Mouse (Mus musculus): Measurements from ENCODE around the gene Gpm6b. TPM values are rescaled to one million over a fixed set of nuclear protein-coding genes. Genes with fewer than 3 reads are reported as not detected.

Gene Gpm6b
- polyA plus RNA-seq, 1 experiment = 495 TPM

DNA sequence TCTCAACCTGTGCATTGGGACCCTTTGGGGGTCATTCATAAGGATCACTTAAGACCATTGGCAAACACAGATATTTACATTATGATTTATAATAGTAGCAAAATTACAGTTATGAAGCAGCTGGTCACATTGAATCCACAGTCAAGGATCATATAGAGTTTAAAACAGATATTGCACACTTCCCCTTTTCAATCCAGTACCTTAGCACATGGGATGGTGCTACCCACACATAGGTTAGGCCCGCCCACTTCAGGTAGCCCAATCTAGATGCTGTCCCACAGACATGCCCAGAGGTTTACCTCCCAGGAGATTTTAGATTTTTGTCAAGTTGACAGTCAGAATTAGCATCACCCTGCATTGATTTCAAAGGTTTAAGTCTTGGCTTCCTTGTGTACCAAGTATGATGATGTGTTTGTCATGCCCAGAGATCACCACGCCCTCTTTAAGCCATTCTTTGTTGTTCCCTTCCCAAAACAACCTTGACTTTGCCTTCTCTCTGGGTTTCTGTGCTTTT is 121.3 kb downstream of the Gpm6b start:
- no peak overlapping the region for H3K4me3 ChIP-seq (replicated peaks; ENCODE audit: insufficient read depth, low read depth, low read length)
- no peak for DNase-seq
- H3K27me3 ChIP-seq (ENCODE audit: control insufficient read depth, insufficient read depth, low read length) = no peaks in the 10 kb centered on the region
- peaks cover 14% of the 10 kb centered on the region for H3K4me1 ChIP-seq (ENCODE audit: control insufficient read depth, insufficient read depth, low read length)
- WGBS = 98% methylated on average over 2 of the region's 2 CpGs
- no peak for TF ChIP-seq CTCF (IDR thresholded peaks at IDR 0.05; ENCODE audit: borderline replicate concordance, insufficient read depth, low read depth, low read length)
- no peak for TF ChIP-seq POLR2A (IDR thresholded peaks at IDR 0.05; ENCODE audit: borderline replicate concordance, insufficient read depth, low read length)
- H3K27ac ChIP-seq (ENCODE audit: insufficient read depth, low read length) = no peak overlapping the region

- Histone ChIP-seq H3K27me3 (ENCODE audit: control insufficient read depth, insufficient read depth, low read length) (no peaks in the 10 kb centered on the region), H3K4me3 (replicated peaks; ENCODE audit: insufficient read depth, low read depth, low read length) (no peak overlapping the region), H3K27ac (ENCODE audit: insufficient read depth, low read length) (no peak overlapping the region), H3K4me1 (ENCODE audit: control insufficient read depth, insufficient read depth, low read length) (peaks cover 12% of the 10 kb centered on the region; the same call in 1 of the 2 replicates)
- TF ChIP-seq POLR2A (IDR thresholded peaks at IDR 0.05; ENCODE audit: borderline replicate concordance, insufficient read depth, low read length) (no peak), CTCF (IDR thresholded peaks at IDR 0.05; ENCODE audit: borderline replicate concordance, insufficient read depth, low read depth, low read length) (no peak)
- DNase-seq = no peak
- WGBS = 75% methylated on average over 4 of the region's 4 CpGs
These were observed 121.7 kb downstream of the Gpm6b start for GRCm38 (mm10) chrX:166360455-166360854.

GRCm38 (mm10) chrX:166365458-166366213 is 126.9 kb downstream of the Gpm6b start:
- TF ChIP-seq CTCF (IDR thresholded peaks at IDR 0.05; ENCODE audit: borderline replicate concordance, insufficient read depth, low read depth, low read length) = no peak
- TF ChIP-seq POLR2A (IDR thresholded peaks at IDR 0.05; ENCODE audit: borderline replicate concordance, insufficient read depth, low read length) = no peak
- DNase-seq = no peak
- no peaks in the 10 kb centered on the region; the same call in 1 of the 2 replicates for H3K4me1 ChIP-seq (ENCODE audit: control insufficient read depth, insufficient read depth, low read length)
- H3K27me3 ChIP-seq (ENCODE audit: control insufficient read depth, insufficient read depth, low read length) = no peaks in the 10 kb centered on the region
- H3K4me3 ChIP-seq (replicated peaks; ENCODE audit: insufficient read depth, low read depth, low read length) = no peak overlapping the region
- H3K27ac ChIP-seq (ENCODE audit: insufficient read depth, low read length) = peak overlapping the region; percentile 16; the same call in 1 of the 2 replicates
- 30% methylated on average over 8 of the region's 8 CpGs for WGBS

DNA sequence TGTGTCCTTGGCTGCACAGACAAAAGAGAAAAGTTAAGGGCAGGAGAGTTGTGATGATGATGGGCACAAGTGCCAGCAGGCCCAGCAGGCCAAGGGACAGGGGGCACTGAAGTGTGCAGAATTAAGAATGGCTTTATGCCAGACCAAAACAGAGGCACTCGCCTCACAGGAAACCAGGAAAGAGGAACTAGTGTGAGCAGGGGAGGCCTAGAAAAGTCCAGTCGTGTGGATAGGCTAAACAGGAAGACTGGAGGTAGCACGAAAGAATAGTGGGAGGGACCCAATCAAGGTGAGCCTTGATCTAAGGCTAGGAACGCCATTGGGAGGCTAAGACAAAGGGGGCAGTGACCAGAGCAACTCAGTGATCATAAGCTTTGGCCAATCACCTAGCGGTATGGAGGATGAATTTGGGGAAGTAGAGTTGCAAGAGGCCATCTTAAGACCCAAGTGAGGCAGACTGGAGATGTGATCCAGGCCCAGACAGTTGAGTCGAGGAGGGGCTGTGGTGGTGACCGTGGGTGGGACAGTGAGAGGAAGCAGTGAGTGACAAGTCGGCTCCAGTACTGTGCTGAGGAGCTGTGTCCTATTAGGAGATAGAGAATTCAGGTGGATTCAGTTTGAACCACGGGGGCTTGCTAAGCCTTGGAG is 138.1 kb downstream of the Gpm6b start:
- 56% methylated on average over 9 of the region's 9 CpGs for WGBS
- no peak for TF ChIP-seq POLR2A (IDR thresholded peaks at IDR 0.05; ENCODE audit: borderline replicate concordance, insufficient read depth, low read length)
- TF ChIP-seq CTCF (IDR thresholded peaks at IDR 0.05; ENCODE audit: borderline replicate concordance, insufficient read depth, low read depth, low read length) = no peak
- H3K4me1 ChIP-seq (ENCODE audit: control insufficient read depth, insufficient read depth, low read length) = peaks cover 5% of the 10 kb centered on the region; the same call in 1 of the 2 replicates
- H3K4me3 ChIP-seq (replicated peaks; ENCODE audit: insufficient read depth, low read depth, low read length) = no peak overlapping the region
- H3K27ac ChIP-seq (ENCODE audit: insufficient read depth, low read length) = no peak overlapping the region; the same call in 1 of the 2 replicates
- no peaks in the 10 kb centered on the region for H3K27me3 ChIP-seq (ENCODE audit: control insufficient read depth, insufficient read depth, low read length)
- DNase-seq = peak in 1 of 2 experiments; percentile 44

DNA sequence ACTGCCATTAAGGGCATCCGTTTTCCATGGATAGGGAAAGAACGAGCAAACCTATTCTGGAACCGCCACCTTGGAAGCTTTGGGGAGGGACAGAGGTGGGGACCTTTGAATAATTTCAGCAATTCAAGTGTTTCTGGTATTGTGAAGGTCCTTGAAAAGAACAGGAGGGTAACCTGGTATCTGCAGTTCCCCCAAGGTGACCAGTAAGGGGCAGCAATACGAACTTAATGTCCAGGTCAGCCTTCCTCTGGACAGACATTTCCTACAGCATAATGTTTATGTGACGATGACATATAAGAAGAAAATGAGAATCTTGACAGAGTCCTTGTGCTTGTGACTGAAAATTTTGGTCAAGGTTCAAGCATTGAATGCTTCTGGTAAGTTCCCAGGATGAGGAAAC is 139.9 kb downstream of the Gpm6b start:
- TF ChIP-seq POLR2A (IDR thresholded peaks at IDR 0.05; ENCODE audit: borderline replicate concordance, insufficient read depth, low read length) (no peak), CTCF (IDR thresholded peaks at IDR 0.05; ENCODE audit: borderline replicate concordance, insufficient read depth, low read depth, low read length) (no peak)
- WGBS = 87% methylated on average over 5 of the region's 5 CpGs
- H3K27ac ChIP-seq (ENCODE audit: insufficient read depth, low read length) = no peak overlapping the region
- no peak for DNase-seq
- no peaks in the 10 kb centered on the region for H3K27me3 ChIP-seq (ENCODE audit: control insufficient read depth, insufficient read depth, low read length)
- no peak overlapping the region for H3K4me3 ChIP-seq (replicated peaks; ENCODE audit: insufficient read depth, low read depth, low read length)
- H3K4me1 ChIP-seq (ENCODE audit: control insufficient read depth, insufficient read depth, low read length) = peaks cover 7% of the 10 kb centered on the region; the same call in 1 of the 2 replicates

DNA sequence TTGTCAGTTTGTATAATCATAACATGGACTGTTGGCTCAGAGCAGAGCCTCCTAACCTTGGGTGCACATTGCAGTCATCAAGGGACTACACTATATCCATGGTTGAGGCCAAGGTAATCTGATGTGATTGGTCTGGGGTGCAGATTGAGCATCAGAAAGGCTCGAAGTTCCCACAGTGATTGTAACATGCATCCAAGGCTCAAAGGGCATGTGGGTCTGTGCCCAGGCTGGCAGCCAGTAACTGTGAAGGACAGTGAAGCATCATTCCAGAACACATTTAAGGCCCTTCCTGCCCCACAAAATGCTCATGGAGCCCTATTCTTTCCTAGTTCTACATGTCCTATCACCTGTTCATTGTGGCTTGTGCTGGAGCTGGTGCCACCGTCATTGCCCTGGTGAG is 144.9 kb downstream of the Gpm6b start:
- WGBS = 39% methylated on average over 2 of the region's 2 CpGs
- TF ChIP-seq POLR2A (IDR thresholded peaks at IDR 0.05; ENCODE audit: borderline replicate concordance, insufficient read depth, low read length) = no peak
- no peak for TF ChIP-seq CTCF (IDR thresholded peaks at IDR 0.05; ENCODE audit: borderline replicate concordance, insufficient read depth, low read depth, low read length)
- H3K4me3 ChIP-seq (replicated peaks; ENCODE audit: insufficient read depth, low read depth, low read length) = no peak overlapping the region
- no peak overlapping the region for H3K27ac ChIP-seq (ENCODE audit: insufficient read depth, low read length)
- H3K27me3 ChIP-seq (ENCODE audit: control insufficient read depth, insufficient read depth, low read length) = no peaks in the 10 kb centered on the region
- DNase-seq = no peak
- H3K4me1 ChIP-seq (ENCODE audit: control insufficient read depth, insufficient read depth, low read length) = peaks cover 9% of the 10 kb centered on the region; the same call in 1 of the 2 replicates

DNA sequence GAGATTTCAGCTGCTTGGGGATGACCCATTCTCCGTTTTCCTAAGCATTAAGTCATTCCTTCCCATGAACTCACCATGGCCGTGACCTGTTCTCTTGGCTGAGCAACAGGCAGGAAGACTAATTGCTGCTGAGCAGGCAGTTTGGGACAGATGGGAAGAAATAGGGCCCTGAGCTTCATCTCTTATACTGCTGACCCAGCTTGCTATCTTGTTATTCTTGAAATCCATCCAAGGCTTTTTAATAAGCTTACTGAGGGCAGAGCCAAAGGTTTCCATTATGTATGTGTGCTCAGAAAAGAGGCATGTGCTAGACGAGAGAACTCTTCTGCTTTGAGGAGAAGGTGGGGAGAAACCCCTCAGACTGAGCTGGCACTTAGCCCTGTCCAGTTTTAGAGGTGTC is 146.2 kb downstream of the Gpm6b start:
- no peak overlapping the region for H3K4me3 ChIP-seq (replicated peaks; ENCODE audit: insufficient read depth, low read depth, low read length)
- 13% methylated on average over 3 of the region's 3 CpGs for WGBS
- peaks cover 9% of the 10 kb centered on the region; the same call in 1 of the 2 replicates for H3K4me1 ChIP-seq (ENCODE audit: control insufficient read depth, insufficient read depth, low read length)
- H3K27me3 ChIP-seq (ENCODE audit: control insufficient read depth, insufficient read depth, low read length) = no peaks in the 10 kb centered on the region
- TF ChIP-seq POLR2A (IDR thresholded peaks at IDR 0.05; ENCODE audit: borderline replicate concordance, insufficient read depth, low read length) = no peak
- H3K27ac ChIP-seq (ENCODE audit: insufficient read depth, low read length) = 0 out of 2 replicates have a peak overlapping the region, but pooled peaks have one; percentile 7
- DNase-seq = peak in 1 of 2 experiments; percentile 57
